19 mouse cellular contexts compared by ENCODE assay signal in the genomic region with DNA sequence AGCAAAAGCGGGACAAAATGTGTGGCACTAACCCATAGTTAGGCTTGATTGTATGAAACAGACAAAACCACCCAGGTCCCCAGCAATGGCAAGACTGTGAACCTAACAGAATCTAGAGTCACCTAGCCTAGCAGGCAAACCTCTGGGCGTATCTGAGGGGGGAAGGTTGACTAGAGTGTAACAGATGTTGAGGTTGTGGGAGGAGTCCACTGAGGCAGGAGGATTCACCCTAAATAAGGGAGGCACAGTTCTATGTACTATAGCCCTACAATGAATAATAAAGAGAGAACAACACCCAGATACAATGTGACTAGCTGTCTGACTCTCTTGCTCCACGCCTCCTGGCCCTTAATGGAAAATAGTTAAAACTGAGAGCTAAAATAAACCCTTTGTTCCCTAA.
"Had no signal": no experiment of that assay in that cellular context is flagged by ENCODE, and none has a peak within 500 bp of the region (broad histone marks: within the 10 kb centered on the region; RNA-seq: fewer than 3 reads in every experiment).

No protein-coding gene starts in this region.

- H3K27me3 ChIP-seq: lung, embryonic 15.5 days; midbrain, embryonic 12.5 days; neural tube, embryonic 12.5 days; stomach, embryonic 15.5 days had no signal

- H3K4me1 ChIP-seq: liver, embryonic 15.5 days had no signal

- H3K9ac ChIP-seq: liver, embryonic 13.5 days; liver, embryonic 15.5 days; liver, postnatal 0 days; lung, embryonic 15.5 days; midbrain, embryonic 12.5 days; neural tube, embryonic 12.5 days; stomach, embryonic 15.5 days had no signal

- H3K9me3 ChIP-seq: liver, embryonic 13.5 days; liver, embryonic 15.5 days; lung, embryonic 15.5 days; midbrain, embryonic 10.5 days; midbrain, embryonic 12.5 days; neural tube, embryonic 12.5 days; stomach, embryonic 15.5 days had no signal

- H3K36me3 ChIP-seq: liver, embryonic 13.5 days; liver, embryonic 15.5 days; lung, embryonic 15.5 days; midbrain, embryonic 10.5 days; midbrain, embryonic 12.5 days; neural tube, embryonic 12.5 days; stomach, embryonic 15.5 days had no signal

- ATAC-seq: liver, postnatal 0 days; lung, postnatal 0 days; midbrain, embryonic 16.5 days had no signal

- H3K4me3 ChIP-seq: liver, embryonic 13.5 days; liver, embryonic 15.5 days; lung, embryonic 15.5 days; midbrain, embryonic 10.5 days; midbrain, embryonic 12.5 days; neural tube, embryonic 12.5 days; stomach, embryonic 15.5 days had no signal

- DNase-seq: liver, embryonic 13.5 days; liver, postnatal 0 days; lung, adult 2 months; lung, postnatal 14 days; lung, postnatal 4 days; midbrain, embryonic 14.5 days; right cerebral cortex, postnatal 14 days; thymus, adult 18-20 months; thymus, postnatal 36 days had no signal

- H3K27ac ChIP-seq: liver, embryonic 13.5 days; liver, embryonic 15.5 days; lung, embryonic 15.5 days; midbrain, embryonic 10.5 days; midbrain, embryonic 12.5 days; neural tube, embryonic 12.5 days; stomach, embryonic 15.5 days; stomach, postnatal 0 days had no signal

- H3K4me2 ChIP-seq: liver, embryonic 11.5 days; liver, embryonic 13.5 days; liver, embryonic 15.5 days; lung, embryonic 15.5 days; midbrain, embryonic 12.5 days; neural tube, embryonic 12.5 days; stomach, embryonic 15.5 days had no signal
